In genomic region chr1:167761785-167762223, GRCm38 (mm10) we compare ENCODE assay signal across 12 mouse cellular contexts.
DNase-seq lines count a peak whose midpoint lies in the region; ATAC-seq and TF ChIP-seq lines count a peak whose summit lies in the region.
"Had no signal": no experiment of that assay in that cellular context is flagged by ENCODE, and none has a peak within 500 bp of the region (broad histone marks: within the 10 kb centered on the region; RNA-seq: fewer than 3 reads in every experiment).

No protein-coding gene starts in this region.

- intact Hi-C loops in heart, postnatal 36 days (cut with DNase I), result no loop called here

- H3K36me3 ChIP-seq in heart, embryonic 16.5 days (ENCODE audit: control insufficient read depth, insufficient read depth), result no peaks in the 10 kb centered on the region
- no peaks in the 10 kb centered on the region for H3K36me3 ChIP-seq in embryonic facial prominence, embryonic 15.5 days
- H3K36me3 ChIP-seq in hindbrain, embryonic 16.5 days (ENCODE audit: control insufficient read depth, insufficient read depth, low read length), result no peaks in the 10 kb centered on the region
- H3K36me3 ChIP-seq in midbrain, postnatal 0 days (ENCODE audit: insufficient read depth, low read length), result no peaks in the 10 kb centered on the region

- 22% methylated on average over 13 of the region's 13 CpGs for WGBS in heart, embryonic 16.5 days
- WGBS in embryonic facial prominence, embryonic 15.5 days, result 10% methylated on average over 13 of the region's 13 CpGs
- 5% methylated on average over 13 of the region's 13 CpGs for WGBS in hindbrain, embryonic 16.5 days
- 3% methylated on average over 13 of the region's 13 CpGs for WGBS in midbrain, postnatal 0 days

- H3K9me3 ChIP-seq in heart, embryonic 16.5 days (replicated peaks; ENCODE audit: control insufficient read depth, low read length), result no peaks in the 10 kb centered on the region
- no peaks in the 10 kb centered on the region for H3K9me3 ChIP-seq in embryonic facial prominence, embryonic 15.5 days (replicated peaks)
- no peaks in the 10 kb centered on the region for H3K9me3 ChIP-seq in hindbrain, embryonic 16.5 days (ENCODE audit: control insufficient read depth, low read length)
- H3K9me3 ChIP-seq in midbrain, postnatal 0 days (ENCODE audit: low read length), result no peaks in the 10 kb centered on the region

- no peak overlapping the region for H3K4me3 ChIP-seq in heart, embryonic 16.5 days (ENCODE audit: low read length)
- no peak overlapping the region for H3K4me3 ChIP-seq in embryonic facial prominence, embryonic 15.5 days (replicated peaks)
- H3K4me3 ChIP-seq in hindbrain, embryonic 16.5 days (ENCODE audit: low read length), result no peak overlapping the region
- H3K4me3 ChIP-seq in midbrain, postnatal 0 days (ENCODE audit: low read depth, low read length), result no peak overlapping the region
- H3K4me3 ChIP-seq: layer of hippocampus, adult 2 months had no signal

- no peak overlapping the region for H3K27ac ChIP-seq in heart, embryonic 16.5 days (ENCODE audit: low read length)
- H3K27ac ChIP-seq in embryonic facial prominence, embryonic 15.5 days (replicated peaks), result peak overlapping the region; percentile 17; the same call in 1 of the 2 replicates
- H3K27ac ChIP-seq in hindbrain, embryonic 16.5 days (ENCODE audit: low read depth, low read length), result no peak overlapping the region
- H3K27ac ChIP-seq in midbrain, postnatal 0 days (ENCODE audit: low read depth, low read length), result no peak overlapping the region
- H3K27ac ChIP-seq: layer of hippocampus, adult 2 months; liver, embryonic 14.5 days had no signal

- no peaks in the 10 kb centered on the region; the same call in 1 of the 2 replicates for H3K27me3 ChIP-seq in heart, embryonic 16.5 days (ENCODE audit: control insufficient read depth, insufficient read depth, low read length)
- H3K27me3 ChIP-seq in embryonic facial prominence, embryonic 15.5 days, result peaks cover 8% of the 10 kb centered on the region; the same call in 1 of the 2 replicates
- H3K27me3 ChIP-seq in hindbrain, embryonic 16.5 days (replicated peaks; ENCODE audit: control insufficient read depth, insufficient read depth, low read length), result no peaks in the 10 kb centered on the region
- H3K27me3 ChIP-seq in midbrain, postnatal 0 days (ENCODE audit: insufficient read depth, low read length), result peaks cover 14% of the 10 kb centered on the region; the same call in 1 of the 2 replicates

- no peak for DNase-seq in heart, postnatal 36 days
- DNase-seq in midbrain, postnatal 0 days (ENCODE audit: low spot score), result peak; percentile 40
- no peak for DNase-seq in layer of hippocampus, adult 11-12 months (ENCODE audit: low spot score)
- no peak for DNase-seq in spleen, postnatal 10 days (ENCODE audit: low spot score in 2 of 2)
- DNase-seq in cerebellum, adult 8-10 months, result no peak
- DNase-seq: cerebellum, postnatal 14 days had no signal

- H3K4me1 ChIP-seq in heart, embryonic 16.5 days (ENCODE audit: control insufficient read depth, insufficient read depth, low read length), result no peaks in the 10 kb centered on the region
- peaks cover 15% of the 10 kb centered on the region for H3K4me1 ChIP-seq in embryonic facial prominence, embryonic 15.5 days
- H3K4me1 ChIP-seq in hindbrain, embryonic 16.5 days (ENCODE audit: control insufficient read depth, insufficient read depth, low read depth, low read length), result peaks cover 11% of the 10 kb centered on the region
- H3K4me1 ChIP-seq in midbrain, postnatal 0 days (ENCODE audit: insufficient read depth, low read length), result no peaks in the 10 kb centered on the region

- ATAC-seq in heart, embryonic 16.5 days (replicated peaks; ENCODE audit: extremely low read depth, insufficient read depth, low FRiP score), result no peak
- ATAC-seq in embryonic facial prominence, embryonic 15.5 days (ENCODE audit: insufficient number of reproducible peaks, low FRiP score, low TSS enrichment, low read depth), result no peak
- peak; percentile 60 for ATAC-seq in hindbrain, embryonic 16.5 days
- ATAC-seq in midbrain, postnatal 0 days (ENCODE audit: low FRiP score), result no peak; the same call in 1 of the 2 replicates
- ATAC-seq: Patski had no signal

- H3K9ac ChIP-seq in heart, embryonic 16.5 days (ENCODE audit: low read length), result no peak overlapping the region
- no peak overlapping the region for H3K9ac ChIP-seq in embryonic facial prominence, embryonic 15.5 days
- no peak overlapping the region for H3K9ac ChIP-seq in hindbrain, embryonic 16.5 days (ENCODE audit: low read depth, low read length)
- no peak overlapping the region for H3K9ac ChIP-seq in midbrain, postnatal 0 days (replicated peaks; ENCODE audit: low read length, poor library complexity, severe bottlenecking)
- H3K9ac ChIP-seq: liver, embryonic 14.5 days had no signal

- peak overlapping the region; percentile 10; the same call in 1 of the 2 replicates for H3K4me2 ChIP-seq in heart, embryonic 16.5 days (ENCODE audit: low read depth, low read length)
- H3K4me2 ChIP-seq in embryonic facial prominence, embryonic 15.5 days (replicated peaks), result no peak overlapping the region
- H3K4me2 ChIP-seq in hindbrain, embryonic 16.5 days (ENCODE audit: low read length), result peak overlapping the region; percentile 24; the same call in 1 of the 2 replicates
- no peak overlapping the region for H3K4me2 ChIP-seq in midbrain, postnatal 0 days (ENCODE audit: low read depth, low read length, poor library complexity, severe bottlenecking)

- no peak for TF ChIP-seq CTCF in midbrain, postnatal 0 days (IDR thresholded peaks at IDR 0.05)

Comparison
In these comparisons a context has a peak if more than half of its experiments do, and no peak if none do; other contexts are left out.
1. H3K4me2 ChIP-seq: peak in heart, embryonic 16.5 days (single experiment) and hindbrain, embryonic 16.5 days (single experiment); none in embryonic facial prominence, embryonic 15.5 days (single experiment) and midbrain, postnatal 0 days (single experiment).